Mouse (Mus musculus) liver, embryonic 14.5 days (tissue): ENCODE results near the gene Rab6b. TPM values are rescaled to one million over a fixed set of nuclear protein-coding genes. Genes with fewer than 3 reads are reported as not detected.

Source experiments
- ATAC-seq: fragments of 200-750 bp; cut with Nextera tagmentation; 2 replicates; pipeline ENCODE4 v1.8.0; 2017; ENCODE audit warnings: moderate number of reproducible peaks, mild to moderate bottlenecking, moderate library complexity; ENCODE audit not compliant: insufficient read depth
- DNase-seq, 3 experiments: peaks; one replicate each; pipeline ENCODE4 v3.0.0-alpha.2; 2012 to 2013; ENCODE audit warnings: low read depth in 3 of 3, low spot score in 3 of 3
- H3K27ac ChIP-seq: fragments of 300-500 bp; sonication (generic); 2 replicates; pipeline ENCODE4 v1.5.1; 2014; ENCODE audit warnings: moderate library complexity, mild to moderate bottlenecking, control low read depth, inconsistent platforms
- H3K27me3 ChIP-seq: fragments of 300-500 bp; sonication (generic); 2 replicates; pipeline ENCODE4 v1.6.1; 2014; ENCODE audit warnings: mild to moderate bottlenecking, low read length, moderate library complexity; ENCODE audit not compliant: control insufficient read depth, insufficient read depth
- H3K36me3 ChIP-seq: fragments of 300-500 bp; sonication (generic); replicated peaks from 2 replicates; pipeline ENCODE4 v1.6.1; 2014; ENCODE audit warnings: low read depth; ENCODE audit not compliant: control insufficient read depth, insufficient read depth
- H3K4me1 ChIP-seq, 2 experiments: fragments of 200-500 bp in 1 of 2; fragments of 300-500 bp in 1 of 2; sonication (generic) in 1 of 2; replicated peaks; 2 replicates each; pipeline ENCODE4 v1.6.1; 2012 to 2014; ENCODE audit warnings: antibody characterized with exemption in 1 of 2, inconsistent platforms in 1 of 2, low read length in 1 of 2; ENCODE audit not compliant: control insufficient read depth in 2 of 2, insufficient read depth in 2 of 2
- H3K4me2 ChIP-seq: fragments of 300-500 bp; sonication (generic); 2 replicates; pipeline ENCODE4 v1.6.1; 2014; ENCODE audit warnings: low read depth, mild to moderate bottlenecking, control low read depth, moderate library complexity
- H3K4me3 ChIP-seq, 2 experiments: fragments of 200-500 bp in 1 of 2; fragments of 300-500 bp in 1 of 2; sonication (generic) in 1 of 2; 2 replicates each; pipeline ENCODE4 v1.5.1; 2012 to 2014; ENCODE audit warnings: low read depth in 2 of 2, low read length in 2 of 2, mild to moderate bottlenecking in 2 of 2, control low read depth in 1 of 2, inconsistent platforms in 1 of 2, moderate library complexity in 1 of 2; ENCODE audit not compliant: insufficient read depth in 1 of 2
- H3K9ac ChIP-seq: fragments of 300-500 bp; sonication (generic); replicated peaks from 2 replicates; pipeline ENCODE4 v1.6.1; 2014; ENCODE audit warnings: mild to moderate bottlenecking, control low read depth, moderate library complexity
- H3K9me3 ChIP-seq: fragments of 300-500 bp; sonication (generic); 2 replicates; pipeline ENCODE4 v1.6.1; 2016; ENCODE audit warnings: low read length, mixed read lengths; ENCODE audit not compliant: control insufficient read depth
- CTCF ChIP-seq: IDR thresholded peaks from 2 replicates; pipeline ENCODE4 v1.5.1; 2016; ENCODE audit warnings: antibody characterized with exemption, low read depth, control low read depth
- EP300 ChIP-seq: IDR thresholded peaks from 2 replicates; pipeline ENCODE4 v1.6.1; 2016; ENCODE audit warnings: antibody characterized with exemption, low read depth
- WGBS: fragments of 180-500 bp; shearing (Covaris S2); extraction: QIAGEN DNeasy Blood & Tissue Kit; methylation state at CpG from one replicate; pipeline ENCODE4 v1.1.7; 2014; ENCODE audit not compliant: insufficient replicate concordance; 5-methylcytosine and 5-hydroxymethylcytosine counted together
- polyA plus RNA-seq, 2 experiments: library from polyadenylated mRNA; depleted of rRNA in 1 of 2; stranded (reverse) in 1 of 2; unstranded in 1 of 2; fragments of >200 nt; fragmentation: Nextera tagmentation in 1 of 2; extraction: Ambion mirVana in 1 of 2; gene quantifications; 2 replicates each; pipeline versions ENCODE4 v1.2.1 to v1.2.3; 2012 to 2014

Gene Rab6b
- polyA plus RNA-seq, 2 experiments, result 0.11 TPM; not detected in 1

GRCm38 (mm10) chr9:103113351-103113750 is 1.8 kb downstream of the Rab6b start:
- Histone ChIP-seq H3K27ac (no peak overlapping the region), H3K9me3 (no peaks in the 10 kb centered on the region), H3K4me1 (0 out of 4 replicates have a peak, but pooled peaks cover 0 to 3% of the 10 kb centered on the region in 2 experiments), H3K4me3 (no peak overlapping the region), H3K36me3 (no peaks in the 10 kb centered on the region), H3K9ac (no peak overlapping the region), H3K27me3 (peaks cover 41% of the 10 kb centered on the region), H3K4me2 (no peak overlapping the region)
- no peak for ATAC-seq
- WGBS, result 45% methylated on average over 11 of the region's 11 CpGs
- DNase-seq, result no peak
- TF ChIP-seq CTCF (no peak), EP300 (no peak)

GRCm38 (mm10) chr9:103114326-103114725 is 2.7 kb downstream of the Rab6b start:
- TF ChIP-seq CTCF, result no peak
- no peak for TF ChIP-seq EP300
- peaks cover 41% of the 10 kb centered on the region for H3K27me3 ChIP-seq
- H3K4me2 ChIP-seq, result no peak overlapping the region
- no peak overlapping the region for H3K9ac ChIP-seq
- no peaks in the 10 kb centered on the region for H3K9me3 ChIP-seq
- DNase-seq, result no peak
- H3K27ac ChIP-seq, result no peak overlapping the region
- no peak overlapping the region for H3K4me3 ChIP-seq
- no peaks in the 10 kb centered on the region for H3K4me1 ChIP-seq
- ATAC-seq, result no peak
- H3K36me3 ChIP-seq, result no peaks in the 10 kb centered on the region
- WGBS, result 62% methylated on average over 8 of the region's 8 CpGs

- DNase-seq (no peak), ATAC-seq (no peak)
- 70% methylated on average over 13 of the region's 13 CpGs for WGBS
- no peak overlapping the region for H3K27ac ChIP-seq
- TF ChIP-seq EP300 (no peak), CTCF (no peak)
- H3K4me1 ChIP-seq, result no peaks in the 10 kb centered on the region
- H3K27me3 ChIP-seq, result peaks cover 38% of the 10 kb centered on the region
- no peak overlapping the region for H3K4me2 ChIP-seq
- H3K9ac ChIP-seq, result no peak overlapping the region
- no peaks in the 10 kb centered on the region for H3K9me3 ChIP-seq
- H3K4me3 ChIP-seq, result no peak overlapping the region
- no peaks in the 10 kb centered on the region for H3K36me3 ChIP-seq
These were observed 3.3 kb downstream of the Rab6b start for GRCm38 (mm10) chr9:103114901-103115300.

GRCm38 (mm10) chr9:103116941-103117340 is 5.4 kb downstream of the Rab6b start:
- TF ChIP-seq CTCF, result no peak
- no peak for TF ChIP-seq EP300
- no peaks in the 10 kb centered on the region for H3K4me1 ChIP-seq
- 42% methylated on average over 4 of the region's 4 CpGs for WGBS
- H3K36me3 ChIP-seq, result no peaks in the 10 kb centered on the region
- no peak overlapping the region for H3K27ac ChIP-seq
- H3K9me3 ChIP-seq, result no peaks in the 10 kb centered on the region
- no peak overlapping the region for H3K4me3 ChIP-seq
- DNase-seq (no peak), ATAC-seq (no peak)
- H3K9ac ChIP-seq, result no peak overlapping the region
- H3K27me3 ChIP-seq, result peaks cover 17% of the 10 kb centered on the region
- no peak overlapping the region for H3K4me2 ChIP-seq

GRCm38 (mm10) chr9:103117495-103117894 is 5.9 kb downstream of the Rab6b start:
- Histone ChIP-seq H3K4me3 (no peak overlapping the region), H3K4me2 (no peak overlapping the region), H3K27me3 (peaks cover 12% of the 10 kb centered on the region), H3K27ac (no peak overlapping the region), H3K4me1 (no peaks in the 10 kb centered on the region), H3K9ac (no peak overlapping the region), H3K36me3 (no peaks in the 10 kb centered on the region), H3K9me3 (no peaks in the 10 kb centered on the region)
- TF ChIP-seq CTCF, result no peak
- no peak for TF ChIP-seq EP300
- 49% methylated on average over 5 of the region's 5 CpGs for whole genome bisulfite sequencing
- DNase-seq (no peak), ATAC-seq (no peak)
